Mouse (Mus musculus) liver, embryonic 11.5 days (tissue): ENCODE measurements at regions not wholly inside any gene's neighbourhood (a gene's known extent, or its start where the extent isn't known, plus 50 kb on each side); places are given as distances from the start of the nearest gene placed in this dataset.

ENCODE experiments used
- ATAC-seq: fragments of 200-750 bp; cut with Nextera tagmentation; replicated peaks from 2 replicates; pipeline ENCODE4 v1.8.0; 2017; ENCODE audit warnings: moderate number of reproducible peaks, mild to moderate bottlenecking, moderate TSS enrichment, moderate library complexity; ENCODE audit not compliant: low FRiP score
- DNase-seq: peaks from one replicate; pipeline ENCODE4 v3.0.0-alpha.2; 2017; ENCODE audit warnings: low spot score
- H3K27ac ChIP-seq: fragments of 300-500 bp; sonication (generic); 2 replicates; pipeline ENCODE4 v1.5.1; 2014; ENCODE audit warnings: mild to moderate bottlenecking, low read depth, low read length, control low read depth
- H3K27me3 ChIP-seq: fragments of 300-500 bp; sonication (generic); replicated peaks from 2 replicates; pipeline ENCODE4 v1.6.1; 2014; ENCODE audit warnings: low read length, mixed read lengths; ENCODE audit not compliant: control insufficient read depth, insufficient read depth
- H3K36me3 ChIP-seq: fragments of 300-500 bp; sonication (generic); 2 replicates; pipeline ENCODE4 v1.6.1; 2014; ENCODE audit warnings: mild to moderate bottlenecking, low read length, moderate library complexity, mixed read lengths; ENCODE audit not compliant: control insufficient read depth, insufficient read depth
- H3K4me1 ChIP-seq: fragments of 300-500 bp; sonication (generic); replicated peaks from 2 replicates; pipeline ENCODE4 v1.6.1; 2014; ENCODE audit warnings: low read length, mixed read lengths; ENCODE audit not compliant: control insufficient read depth, insufficient read depth
- H3K4me2 ChIP-seq: fragments of 300-500 bp; sonication (generic); 2 replicates; pipeline ENCODE4 v1.6.1; 2014; ENCODE audit warnings: mild to moderate bottlenecking, control low read depth, moderate library complexity
- H3K4me3 ChIP-seq: fragments of 300-500 bp; sonication (generic); 2 replicates; pipeline ENCODE4 v1.5.1; 2014; ENCODE audit warnings: low read depth, low read length, control low read depth
- H3K9ac ChIP-seq: fragments of 300-500 bp; sonication (generic); 2 replicates; pipeline ENCODE4 v1.6.1; 2014; ENCODE audit warnings: low read depth, low read length, control low read depth
- H3K9me3 ChIP-seq: fragments of 300-500 bp; sonication (generic); 2 replicates; pipeline ENCODE4 v1.6.1; 2016; ENCODE audit warnings: low read length, inconsistent platforms, mixed read lengths; ENCODE audit not compliant: control insufficient read depth
- WGBS: fragments of 180-500 bp; shearing (Covaris S2); extraction: QIAGEN DNeasy Blood & Tissue Kit; methylation state at CpG from one replicate; pipeline ENCODE4 v1.1.7; 2014; 5-methylcytosine and 5-hydroxymethylcytosine counted together

DNA sequence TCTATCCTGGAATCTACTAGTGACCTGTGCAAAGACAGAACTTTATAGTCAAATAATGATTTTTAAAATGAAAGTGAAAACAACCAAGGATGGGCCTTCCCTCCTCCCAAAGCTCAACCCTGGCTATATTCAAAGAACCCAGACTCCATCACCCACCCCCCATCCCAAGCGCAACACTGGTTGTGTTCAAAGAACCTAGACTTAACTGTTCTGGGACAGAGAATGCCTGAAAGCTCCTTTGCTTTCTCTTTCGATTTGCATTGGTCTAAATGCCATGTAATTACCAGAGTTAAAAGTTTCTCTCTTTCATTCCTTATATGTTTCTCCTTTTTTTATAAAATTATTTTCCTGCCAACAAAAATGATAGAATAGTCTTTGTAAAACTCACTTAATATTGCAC lies 98.6 kb upstream of the Samsn1 start:
- no peaks in the 10 kb centered on the region for H3K27me3 ChIP-seq
- H3K4me1 ChIP-seq: no peaks in the 10 kb centered on the region
- no peak for ATAC-seq
- no peak overlapping the region for H3K9ac ChIP-seq
- H3K36me3 ChIP-seq: no peaks in the 10 kb centered on the region
- no peak overlapping the region for H3K4me3 ChIP-seq
- WGBS: 91% methylated on average over 2 of the region's 2 CpGs
- no peak overlapping the region for H3K4me2 ChIP-seq
- DNase-seq: no peak
- H3K27ac ChIP-seq: no peak overlapping the region
- H3K9me3 ChIP-seq: no peaks in the 10 kb centered on the region

DNA sequence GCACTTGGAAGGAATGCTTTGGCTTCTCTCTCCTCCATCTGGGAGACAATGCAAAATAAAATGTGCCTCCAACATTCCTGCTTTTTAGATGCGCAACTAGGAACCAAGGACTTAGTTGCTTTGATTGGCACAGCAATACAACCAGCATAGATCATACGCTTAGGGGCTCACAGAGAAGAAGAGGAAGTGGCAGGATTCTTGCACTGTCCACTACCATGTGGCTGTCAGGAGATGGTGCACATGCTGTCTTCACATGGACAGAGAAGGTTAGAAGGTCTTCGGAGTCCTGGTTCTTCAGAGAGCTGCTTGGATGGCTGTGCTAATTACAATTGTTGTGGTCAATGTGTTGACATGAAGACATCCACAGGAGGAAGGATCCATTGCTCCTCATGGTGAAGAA lies 88.3 kb upstream of the Samsn1 start:
- no peak for ATAC-seq
- Histone ChIP-seq H3K4me1 (no peaks in the 10 kb centered on the region), H3K9me3 (no peaks in the 10 kb centered on the region), H3K27me3 (no peaks in the 10 kb centered on the region), H3K4me2 (no peak overlapping the region), H3K4me3 (no peak overlapping the region), H3K9ac (no peak overlapping the region), H3K27ac (no peak overlapping the region), H3K36me3 (no peaks in the 10 kb centered on the region)
- no peak for DNase-seq
- WGBS: 72% methylated on average over 3 of the region's 3 CpGs

DNA sequence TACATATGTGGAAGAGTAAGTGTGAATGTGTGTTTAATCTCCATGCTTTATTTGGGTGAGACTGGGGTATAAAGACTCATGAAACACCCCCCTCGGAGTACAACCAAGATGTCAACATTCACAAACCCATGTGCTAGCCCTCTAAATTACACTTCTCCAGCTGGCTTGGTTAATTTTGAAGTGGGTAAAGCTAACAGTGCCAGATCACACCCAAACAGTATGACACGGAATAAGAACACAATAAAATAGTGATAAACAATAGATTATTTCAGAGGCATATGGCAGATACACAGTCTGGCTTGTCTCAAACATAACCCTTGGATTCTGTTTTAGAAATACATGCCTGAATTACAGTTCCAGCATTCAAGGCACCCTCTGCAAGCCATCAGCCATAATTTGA lies 86.4 kb upstream of the Samsn1 start:
- Histone ChIP-seq H3K4me2 (no peak overlapping the region), H3K9me3 (no peaks in the 10 kb centered on the region), H3K4me1 (no peaks in the 10 kb centered on the region), H3K27me3 (no peaks in the 10 kb centered on the region), H3K9ac (no peak overlapping the region), H3K4me3 (no peak overlapping the region), H3K27ac (no peak overlapping the region), H3K36me3 (no peaks in the 10 kb centered on the region)
- WGBS: 87% methylated on average over 2 of the region's 2 CpGs
- DNase-seq (no peak), ATAC-seq (no peak)

DNA sequence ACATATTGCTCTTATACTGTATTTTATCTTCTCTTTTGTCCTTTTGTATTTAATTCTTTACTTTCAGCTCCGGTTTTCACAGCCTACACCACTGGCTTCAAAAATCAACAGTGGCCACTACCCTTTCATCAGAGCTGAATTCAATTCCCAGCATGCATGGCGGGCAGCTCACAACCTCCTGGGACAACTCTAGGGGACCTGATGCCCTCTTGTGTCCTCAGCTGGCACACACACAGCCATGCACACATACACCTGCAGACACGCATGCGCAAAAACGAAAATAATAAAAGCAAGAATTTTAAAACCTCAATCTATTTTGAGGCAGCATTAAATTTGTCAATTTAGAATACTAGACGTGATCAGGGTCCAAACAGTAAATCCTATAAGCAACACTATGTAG lies 82.6 kb upstream of the Samsn1 start:
- 88% methylated on average over 6 of the region's 6 CpGs for WGBS
- no peak overlapping the region for H3K9ac ChIP-seq
- no peaks in the 10 kb centered on the region for H3K9me3 ChIP-seq
- H3K4me2 ChIP-seq: no peak overlapping the region
- no peaks in the 10 kb centered on the region for H3K27me3 ChIP-seq
- no peak for DNase-seq
- H3K27ac ChIP-seq: no peak overlapping the region
- no peaks in the 10 kb centered on the region for H3K4me1 ChIP-seq
- no peaks in the 10 kb centered on the region for H3K36me3 ChIP-seq
- H3K4me3 ChIP-seq: no peak overlapping the region
- no peak for ATAC-seq

DNA sequence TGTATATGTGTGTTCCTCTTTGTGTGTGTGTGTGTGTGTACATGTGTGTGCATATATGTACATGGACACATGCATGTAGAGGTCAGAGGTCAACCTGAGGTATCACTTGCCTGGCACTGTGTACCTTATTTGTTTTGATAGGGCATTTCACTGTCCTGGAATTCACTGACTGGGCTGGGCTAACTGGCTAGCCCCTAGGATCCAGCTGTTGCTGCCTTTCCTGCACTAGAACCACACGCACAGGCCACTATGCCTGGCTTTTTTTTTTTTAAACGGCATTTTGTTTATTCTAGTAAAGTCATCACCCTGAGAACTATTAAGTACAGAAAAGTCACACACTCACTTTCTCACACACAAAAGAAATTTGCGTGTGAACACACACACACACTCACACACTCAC lies 79.7 kb upstream of the Samsn1 start:
- Histone ChIP-seq H3K27me3 (no peaks in the 10 kb centered on the region), H3K4me1 (no peaks in the 10 kb centered on the region), H3K4me2 (no peak overlapping the region), H3K27ac (no peak overlapping the region), H3K4me3 (no peak overlapping the region), H3K9me3 (no peaks in the 10 kb centered on the region), H3K9ac (no peak overlapping the region), H3K36me3 (no peaks in the 10 kb centered on the region)
- WGBS: 80% methylated on average over 3 of the region's 3 CpGs
- ATAC-seq: no peak
- DNase-seq: no peak

DNA sequence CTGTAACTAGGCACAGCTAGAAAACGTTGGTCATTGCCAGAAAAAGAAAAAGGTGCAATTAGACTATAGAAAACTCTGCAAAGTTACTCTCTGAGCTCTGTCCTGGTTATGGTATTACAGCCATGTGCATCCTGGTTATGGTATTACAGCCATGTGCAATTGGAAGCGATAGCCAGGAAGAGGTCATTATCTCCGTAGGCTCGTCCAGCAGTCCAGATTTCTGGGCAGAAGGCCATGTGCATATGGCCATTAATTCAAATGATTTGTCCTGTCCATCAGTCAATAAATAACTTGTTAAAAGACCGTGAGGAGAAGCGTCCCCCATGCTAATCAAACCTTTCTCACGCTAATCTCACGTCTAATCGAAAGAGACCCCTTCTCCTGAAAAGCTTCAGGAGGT lies 75.7 kb upstream of the Samsn1 start:
- ATAC-seq (no peak), DNase-seq (no peak)
- no peak overlapping the region for H3K9ac ChIP-seq
- no peaks in the 10 kb centered on the region for H3K9me3 ChIP-seq
- H3K27me3 ChIP-seq: no peaks in the 10 kb centered on the region
- no peak overlapping the region for H3K4me2 ChIP-seq
- H3K4me1 ChIP-seq: no peaks in the 10 kb centered on the region
- WGBS: 83% methylated on average over 9 of the region's 9 CpGs
- no peak overlapping the region for H3K4me3 ChIP-seq
- H3K27ac ChIP-seq: no peak overlapping the region
- no peaks in the 10 kb centered on the region for H3K36me3 ChIP-seq

DNA sequence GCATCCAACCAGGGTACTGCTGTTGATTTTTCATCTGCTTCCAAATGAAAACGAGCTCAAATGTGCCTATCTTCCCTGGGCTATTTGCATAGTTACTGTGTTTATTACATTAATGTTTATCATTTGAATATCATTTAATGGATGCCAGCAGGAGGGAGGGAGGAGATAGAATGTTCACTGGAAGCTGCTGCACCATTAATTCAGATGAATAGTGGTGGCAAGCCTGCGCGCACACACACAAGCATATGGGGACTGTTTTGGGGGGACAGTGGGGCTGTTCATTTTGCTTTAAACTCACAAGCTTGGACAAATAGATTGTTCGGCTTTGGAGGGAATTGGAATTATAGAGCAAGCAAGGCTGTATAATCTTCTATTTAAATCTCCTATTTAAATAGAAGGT lies 74.3 kb upstream of the Samsn1 start:
- 82% methylated on average over 4 of the region's 4 CpGs for WGBS
- no peaks in the 10 kb centered on the region for H3K9me3 ChIP-seq

DNA sequence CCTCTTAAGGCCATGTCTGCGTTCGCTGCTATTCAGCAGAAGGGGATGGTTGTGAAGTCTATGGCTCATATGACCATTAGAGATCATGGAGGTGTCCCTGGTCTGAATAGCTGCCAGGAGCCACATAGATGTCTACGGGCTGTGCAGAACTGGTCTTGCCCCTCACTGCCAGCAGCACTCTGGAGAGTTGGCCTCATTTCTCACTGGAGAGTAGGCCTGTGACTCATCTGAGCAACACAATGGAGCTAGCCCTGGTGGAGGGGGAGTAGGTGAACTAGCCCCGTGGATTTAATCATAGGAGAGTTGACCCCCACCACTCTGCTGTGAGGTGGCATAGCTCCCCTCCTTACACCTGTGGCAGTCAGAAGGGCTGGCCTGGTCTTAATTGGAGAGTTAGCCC lies 63.3 kb upstream of the Samsn1 start:
- Histone ChIP-seq H3K4me2 (no peak overlapping the region), H3K4me1 (no peaks in the 10 kb centered on the region), H3K4me3 (no peak overlapping the region), H3K9ac (no peak overlapping the region), H3K36me3 (no peaks in the 10 kb centered on the region), H3K27me3 (no peaks in the 10 kb centered on the region), H3K9me3 (no peaks in the 10 kb centered on the region), H3K27ac (no peak overlapping the region)
- 91% methylated on average over 4 of the region's 4 CpGs for WGBS
- DNase-seq (no peak), ATAC-seq (no peak)

More for the DNA sequence above, 74.3 kb upstream of the Samsn1 start:
- no peak overlapping the region for H3K27ac ChIP-seq
- no peaks in the 10 kb centered on the region for H3K4me1 ChIP-seq
- DNase-seq: no peak
- H3K4me3 ChIP-seq: no peak overlapping the region
- no peak overlapping the region for H3K9ac ChIP-seq
- H3K27me3 ChIP-seq: no peaks in the 10 kb centered on the region
- no peak overlapping the region for H3K4me2 ChIP-seq
- H3K36me3 ChIP-seq: no peaks in the 10 kb centered on the region
- no peak for ATAC-seq

DNA sequence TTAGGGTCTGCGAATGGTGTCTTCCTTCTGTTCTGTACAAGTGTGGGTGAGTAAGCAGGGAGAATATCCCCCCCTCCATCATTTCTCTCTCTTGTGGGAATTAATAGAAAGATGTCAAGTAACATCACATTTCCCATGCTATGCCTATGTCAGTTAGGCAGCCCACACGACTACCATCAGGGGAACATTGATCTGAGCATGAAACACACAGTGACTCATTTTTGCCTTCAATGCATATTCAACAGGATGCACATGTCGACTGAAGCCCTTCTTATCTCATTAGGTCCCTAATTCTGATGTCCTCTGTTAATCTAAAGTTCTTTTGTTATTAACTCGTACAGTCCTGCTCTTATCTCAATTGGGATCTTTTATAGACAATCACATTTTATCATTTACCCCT lies 60.4 kb upstream of the Samsn1 start:
- no peak overlapping the region for H3K4me2 ChIP-seq
- WGBS: 66% methylated on average over 4 of the region's 4 CpGs
- no peaks in the 10 kb centered on the region for H3K9me3 ChIP-seq
- no peak overlapping the region for H3K9ac ChIP-seq
- no peaks in the 10 kb centered on the region for H3K4me1 ChIP-seq
- H3K36me3 ChIP-seq: no peaks in the 10 kb centered on the region
- no peaks in the 10 kb centered on the region for H3K27me3 ChIP-seq
- H3K4me3 ChIP-seq: no peak overlapping the region
- ATAC-seq: no peak
- H3K27ac ChIP-seq: no peak overlapping the region
- DNase-seq: no peak
